8 mouse cellular contexts compared by ENCODE assay signal in the genomic region with DNA sequence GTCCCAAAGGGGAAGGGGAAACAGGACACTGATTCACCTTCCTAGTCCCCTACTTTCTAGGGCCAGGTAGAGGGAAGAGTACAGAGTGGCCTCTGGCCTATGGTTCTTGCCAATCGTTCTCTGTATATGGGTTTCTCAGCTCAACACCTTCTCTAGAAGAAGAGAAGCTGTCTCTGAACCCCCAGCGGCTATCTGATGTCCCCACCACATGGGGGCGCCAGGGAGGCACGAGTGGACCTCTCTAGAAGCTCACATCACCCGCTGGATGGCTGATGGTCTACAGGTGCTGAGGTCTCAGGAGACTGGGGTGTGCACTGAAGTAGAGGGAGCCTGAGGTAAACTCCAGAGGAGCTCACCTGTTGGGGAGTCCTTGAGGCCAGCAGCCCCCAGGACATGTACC. TPM values are rescaled to one million over a fixed set of nuclear protein-coding genes. Genes with fewer than 3 reads are reported as not detected.
DNase-seq lines count a peak whose midpoint lies in the region; ATAC-seq and TF ChIP-seq lines count a peak whose summit lies in the region.

No protein-coding gene starts in this region.

- WGBS in intestine, embryonic 15.5 days: 38% methylated on average over 5 of the region's 5 CpGs
- WGBS in intestine, embryonic 16.5 days: 44% methylated on average over 5 of the region's 5 CpGs
- WGBS in lung, postnatal 0 days: 41% methylated on average over 5 of the region's 5 CpGs

- no peak overlapping the region for H3K4me3 ChIP-seq in intestine, embryonic 15.5 days (replicated peaks)
- no peak overlapping the region for H3K4me3 ChIP-seq in intestine, embryonic 16.5 days (ENCODE audit: low read length)
- H3K4me3 ChIP-seq in ES-Bruce4 (ENCODE audit: low read depth, low read length): no peak overlapping the region
- no peak overlapping the region for H3K4me3 ChIP-seq in lung, postnatal 0 days (ENCODE audit: low read depth, low read length)

- no peak overlapping the region for H3K9ac ChIP-seq in intestine, embryonic 15.5 days
- H3K9ac ChIP-seq in intestine, embryonic 16.5 days (ENCODE audit: low read depth, low read length): no peak overlapping the region
- no peak overlapping the region for H3K9ac ChIP-seq in ES-Bruce4 (ENCODE audit: low read depth, poor library complexity, severe bottlenecking)
- no peak overlapping the region for H3K9ac ChIP-seq in lung, postnatal 0 days (replicated peaks; ENCODE audit: low read depth)

- H3K4me2 ChIP-seq in intestine, embryonic 15.5 days (replicated peaks): no peak overlapping the region
- no peak overlapping the region for H3K4me2 ChIP-seq in intestine, embryonic 16.5 days (ENCODE audit: low read depth, low read length)
- H3K4me2 ChIP-seq in lung, postnatal 0 days (replicated peaks; ENCODE audit: low read depth, low read length): no peak overlapping the region

- H3K27ac ChIP-seq in intestine, embryonic 15.5 days: no peak overlapping the region
- H3K27ac ChIP-seq in intestine, embryonic 16.5 days (ENCODE audit: low read length): no peak overlapping the region
- H3K27ac ChIP-seq in ES-Bruce4 (ENCODE audit: insufficient read depth, low read length): no peak overlapping the region
- no peak overlapping the region for H3K27ac ChIP-seq in lung, postnatal 0 days (ENCODE audit: low read length)

- DNase-seq in c-Kit-positive CD71-negative TER-119-negative erythroid progenitor cells, embryonic 14.5 days (ENCODE audit: low read depth): peak; percentile 53
- DNase-seq in lung, postnatal 0 days (ENCODE audit: low spot score): peak; percentile 37
- no peak for DNase-seq in T-cell, adult 2 months (ENCODE audit: low spot score)
- no peak for DNase-seq in urinary bladder, postnatal 10 days (ENCODE audit: low spot score)
- no peak for DNase-seq in left cerebral cortex, postnatal 36 days (ENCODE audit: low spot score in 2 of 2)

- H3K9me3 ChIP-seq in intestine, embryonic 15.5 days: no peaks in the 10 kb centered on the region
- H3K9me3 ChIP-seq in intestine, embryonic 16.5 days (ENCODE audit: control insufficient read depth, low read length): no peaks in the 10 kb centered on the region
- H3K9me3 ChIP-seq in ES-Bruce4 (replicated peaks; ENCODE audit: control insufficient read depth, insufficient read depth, low read length, poor library complexity, severe bottlenecking): no peaks in the 10 kb centered on the region
- H3K9me3 ChIP-seq in lung, postnatal 0 days (ENCODE audit: low read length): no peaks in the 10 kb centered on the region

- no peak for TF ChIP-seq POLR2A in ES-Bruce4 (IDR thresholded peaks at IDR 0.05; ENCODE audit: insufficient read depth, low read length)

- peaks cover 4% of the 10 kb centered on the region; the same call in 1 of the 2 replicates for H3K36me3 ChIP-seq in intestine, embryonic 15.5 days
- H3K36me3 ChIP-seq in intestine, embryonic 16.5 days (ENCODE audit: control insufficient read depth, insufficient read depth, low read length): no peaks in the 10 kb centered on the region
- no peaks in the 10 kb centered on the region for H3K36me3 ChIP-seq in ES-Bruce4 (ENCODE audit: control insufficient read depth, insufficient read depth, low read length, poor library complexity, severe bottlenecking)
- no peaks in the 10 kb centered on the region for H3K36me3 ChIP-seq in lung, postnatal 0 days (ENCODE audit: insufficient read depth, low read length)

- no peaks in the 10 kb centered on the region for H3K27me3 ChIP-seq in intestine, embryonic 15.5 days (replicated peaks)
- no peaks in the 10 kb centered on the region for H3K27me3 ChIP-seq in intestine, embryonic 16.5 days (replicated peaks; ENCODE audit: control insufficient read depth, insufficient read depth, low read length)
- no peaks in the 10 kb centered on the region for H3K27me3 ChIP-seq in ES-Bruce4 (ENCODE audit: control insufficient read depth, insufficient read depth, low read length, poor library complexity, severe bottlenecking)
- H3K27me3 ChIP-seq in lung, postnatal 0 days (replicated peaks; ENCODE audit: insufficient read depth, low read length): no peaks in the 10 kb centered on the region

- peak; percentile 62 for TF ChIP-seq CTCF in ES-Bruce4 (IDR thresholded peaks at IDR 0.05; ENCODE audit: low read depth, low read length)
- peak; percentile 67 for TF ChIP-seq CTCF in lung, postnatal 0 days (IDR thresholded peaks at IDR 0.05)

- ATAC-seq in intestine, embryonic 15.5 days: 0 out of 2 replicates have a peak, but pooled peaks have one; percentile 16
- no peak for ATAC-seq in intestine, embryonic 16.5 days
- no peak for ATAC-seq in lung, postnatal 0 days

- peaks cover 5% of the 10 kb centered on the region; the same call in 1 of the 2 replicates for H3K4me1 ChIP-seq in intestine, embryonic 15.5 days (replicated peaks)
- no peaks in the 10 kb centered on the region for H3K4me1 ChIP-seq in intestine, embryonic 16.5 days (ENCODE audit: control insufficient read depth, insufficient read depth, low read length)
- H3K4me1 ChIP-seq in ES-Bruce4 (ENCODE audit: control insufficient read depth, insufficient read depth, low read length): no peaks in the 10 kb centered on the region
- no peaks in the 10 kb centered on the region for H3K4me1 ChIP-seq in lung, postnatal 0 days (ENCODE audit: insufficient read depth, low read depth, low read length)

- no peak for TF ChIP-seq EP300 in ES-Bruce4 (IDR thresholded peaks at IDR 0.05; ENCODE audit: insufficient read depth, low read depth, low read length)
- TF ChIP-seq EP300 in lung, postnatal 0 days (IDR thresholded peaks at IDR 0.05): no peak

- intact Hi-C loops in left cerebral cortex, postnatal 36 days (cut with DNase I): no loop called here

RNA-seq across cellular contexts. Expression of gene Myo7a, which starts 6.1 kb away (rescaled TPM):
- 21.5 and 25.7 TPM in 2 replicates for polyA plus RNA-seq in intestine, embryonic 15.5 days (2015; fragmentation: Nextera tagmentation; extraction: Ambion mirVana)
- 24.0 and 35.6 TPM in 2 replicates for polyA plus RNA-seq in intestine, embryonic 16.5 days (2015; fragmentation: Nextera tagmentation; extraction: Ambion mirVana)
- 8.0 and 11.6 TPM in 2 replicates for polyA plus RNA-seq in ES-Bruce4 (2011; ENCODE audit: insufficient read depth, insufficient read length, low read depth, missing spikeins)
- 7.1 and 8.4 TPM in 2 replicates for polyA plus RNA-seq in lung, postnatal 0 days (2015; fragmentation: Nextera tagmentation; extraction: Ambion mirVana)
- 10 to 100 TPM; 11.4 to 11.5 TPM for total RNA-seq in left cerebral cortex, postnatal 36 days (2021)

RNA-seq across cellular contexts. Expression of gene Omp, which starts 19.8 kb away (rescaled TPM):
- 0.23 and 0.49 TPM in 2 replicates for polyA plus RNA-seq in intestine, embryonic 15.5 days (2015; fragmentation: Nextera tagmentation; extraction: Ambion mirVana)
- 0.37 TPM in 2 replicates for polyA plus RNA-seq in intestine, embryonic 16.5 days (2015; fragmentation: Nextera tagmentation; extraction: Ambion mirVana)
- 0.82 and 1.1 TPM in 2 replicates for polyA plus RNA-seq in ES-Bruce4 (2011; ENCODE audit: insufficient read depth, insufficient read length, low read depth, missing spikeins)
- polyA plus RNA-seq in lung, postnatal 0 days (2015; fragmentation: Nextera tagmentation; extraction: Ambion mirVana): 0.12 and 0.14 TPM in 2 replicates
- under 1 TPM; 0.57 to 0.79 TPM for total RNA-seq in left cerebral cortex, postnatal 36 days (2021)

RNA-seq across cellular contexts. Expression of gene Capn5, which starts 52.6 kb away (rescaled TPM):
- polyA plus RNA-seq in intestine, embryonic 15.5 days (2015; fragmentation: Nextera tagmentation; extraction: Ambion mirVana): 10.2 TPM in 2 replicates
- 10.2 and 10.9 TPM in 2 replicates for polyA plus RNA-seq in intestine, embryonic 16.5 days (2015; fragmentation: Nextera tagmentation; extraction: Ambion mirVana)
- polyA plus RNA-seq in ES-Bruce4 (2011; ENCODE audit: insufficient read depth, insufficient read length, low read depth, missing spikeins): 16.9 and 17.0 TPM in 2 replicates
- 5.0 and 5.2 TPM in 2 replicates for polyA plus RNA-seq in lung, postnatal 0 days (2015; fragmentation: Nextera tagmentation; extraction: Ambion mirVana)
- total RNA-seq in left cerebral cortex, postnatal 36 days (2021): 10 to 100 TPM; 35.9 to 37.6 TPM

Comparison
In these comparisons a context has a peak if more than half of its experiments do, and no peak if none do; other contexts are left out.
1. DNase-seq: peak in c-Kit-positive CD71-negative TER-119-negative erythroid progenitor cells, embryonic 14.5 days (single experiment) and lung, postnatal 0 days (single experiment); none in T-cell, adult 2 months (single experiment), urinary bladder, postnatal 10 days (single experiment) and left cerebral cortex, postnatal 36 days (0 of 2).